Mouse (Mus musculus) MEL-GATA-1-ER (cell line): ENCODE data around the gene Olfr1202.

ENCODE experiments used
- DNase-seq: peaks from one replicate; pipeline ENCODE4 v3.0.0-alpha.2; 2012; ENCODE audit warnings: low read depth; ENCODE audit errors: extremely low read depth

Gene Olfr1202

GRCm38 (mm10) chr2:88814196-88814595 lies at the start of gene Olfr1202:
Gene Olfr1202 (plus strand): TSS chr2:88814496.
- DNase-seq, result no peak

- no peak for DNase-seq
These were observed 43.9 kb upstream of the Olfr1202 start, which contains the start of gene Olfr1200 for GRCm38 (mm10) chr2:88770388-88770787. Gene Olfr1200 (minus strand): TSS chr2:88770488.

- no peak for DNase-seq
These were observed 21.6 kb upstream of the Olfr1202 start, which contains the start of gene Olfr1201 for GRCm38 (mm10) chr2:88792736-88793135. Gene Olfr1201 (plus strand): TSS chr2:88793036.

GRCm38 (mm10) chr2:88829437-88829836 lies 15.1 kb downstream of the Olfr1202 start, which contains the start of gene Olfr1205:
Gene Olfr1205 (plus strand): TSS chr2:88829737.
- no peak for DNase-seq

GRCm38 (mm10) chr2:88838477-88838876 lies 24.2 kb downstream of the Olfr1202 start:
- DNase-seq, result no peak

- no peak for DNase-seq
These were observed 34.7 kb downstream of the Olfr1202 start, which contains the start of gene Olfr1204 for GRCm38 (mm10) chr2:88848992-88849391. Gene Olfr1204 (plus strand): TSS chr2:88849292.

- no peak for DNase-seq
These were observed 48.6 kb downstream of the Olfr1202 start, which contains the start of gene Olfr1206 for GRCm38 (mm10) chr2:88862931-88863330. Gene Olfr1206 (plus strand): TSS chr2:88863231.
